Mouse (Mus musculus) limb, embryonic 14.5 days (tissue): ENCODE results near the gene Nedd9. TPM values are rescaled to one million over a fixed set of nuclear protein-coding genes. Genes with fewer than 3 reads are reported as not detected.
A peak's percentile ranks its signal among the peaks of the same experiment; 100 is the strongest.

Experiments used
- ATAC-seq: fragments of 200-750 bp; cut with Nextera tagmentation; 2 replicates; pipeline ENCODE4 v1.8.0; 2017; ENCODE audit warnings: low read depth, moderate number of reproducible peaks, moderate TSS enrichment; ENCODE audit not compliant: low FRiP score
- DNase-seq: peaks from one replicate; pipeline ENCODE4 v3.0.0-alpha.2; 2015; ENCODE audit warnings: low spot score
- H3K27ac ChIP-seq: fragments of 300-500 bp; sonication (generic); replicated peaks from 2 replicates; pipeline ENCODE4 v1.5.1; 2014; ENCODE audit warnings: low read depth, mild to moderate bottlenecking, low read length, moderate library complexity, mixed read lengths
- H3K27me3 ChIP-seq: fragments of 300-500 bp; sonication (generic); 2 replicates; pipeline ENCODE4 v1.6.1; 2014; ENCODE audit warnings: low read length, mixed read lengths; ENCODE audit not compliant: control insufficient read depth, insufficient read depth
- H3K36me3 ChIP-seq: fragments of 300-500 bp; sonication (generic); 2 replicates; pipeline ENCODE4 v1.6.1; 2014; ENCODE audit warnings: mild to moderate bottlenecking, low read length, moderate library complexity, mixed read lengths; ENCODE audit not compliant: control insufficient read depth, insufficient read depth
- H3K4me1 ChIP-seq: fragments of 300-500 bp; sonication (generic); 2 replicates; pipeline ENCODE4 v1.6.1; 2014; ENCODE audit warnings: antibody characterized with exemption, low read length, mixed read lengths; ENCODE audit not compliant: control insufficient read depth, insufficient read depth
- H3K4me2 ChIP-seq: fragments of 300-500 bp; sonication (generic); replicated peaks from 2 replicates; pipeline ENCODE4 v1.6.1; 2014; ENCODE audit warnings: low read depth, mild to moderate bottlenecking, low read length, moderate library complexity; ENCODE audit not compliant: severe bottlenecking
- H3K4me3 ChIP-seq: fragments of 300-500 bp; sonication (generic); replicated peaks from 2 replicates; pipeline ENCODE4 v1.5.1; 2014; ENCODE audit warnings: low read length
- H3K9ac ChIP-seq: fragments of 300-500 bp; sonication (generic); 2 replicates; pipeline ENCODE4 v1.6.1; 2014; ENCODE audit warnings: mild to moderate bottlenecking, low read depth, low read length, moderate library complexity; ENCODE audit not compliant: severe bottlenecking
- H3K9me3 ChIP-seq: fragments of 300-500 bp; sonication (generic); 2 replicates; pipeline ENCODE4 v1.6.1; 2016; ENCODE audit warnings: low read length; ENCODE audit not compliant: control insufficient read depth
- POLR2A ChIP-seq: fragments of 200-500 bp; IDR thresholded peaks from 2 replicates; pipeline ENCODE4 v1.8.0; 2012; ENCODE audit warnings: inconsistent platforms, mild to moderate bottlenecking, moderate library complexity, borderline replicate concordance; ENCODE audit not compliant: insufficient read depth, insufficient read length; ENCODE audit errors: extremely low read depth
- WGBS: fragments of 180-500 bp; shearing (Covaris S2); extraction: QIAGEN DNeasy Blood & Tissue Kit; methylation state at CpG from one replicate; pipeline ENCODE4 v1.1.7; 2014; 5-methylcytosine and 5-hydroxymethylcytosine counted together
- polyA plus RNA-seq, 2 experiments: library from polyadenylated mRNA; depleted of rRNA in 1 of 2; stranded (reverse) in 1 of 2; unstranded in 1 of 2; fragments of >200 nt; fragmentation: Nextera tagmentation in 1 of 2; extraction: Ambion mirVana in 1 of 2; gene quantifications; 2 replicates each; pipeline versions ENCODE4 v1.2.1 to v1.2.3; 2012 to 2014

Gene Nedd9
- polyA plus RNA-seq, 2 experiments: 23.5 to 41.5 TPM

DNA sequence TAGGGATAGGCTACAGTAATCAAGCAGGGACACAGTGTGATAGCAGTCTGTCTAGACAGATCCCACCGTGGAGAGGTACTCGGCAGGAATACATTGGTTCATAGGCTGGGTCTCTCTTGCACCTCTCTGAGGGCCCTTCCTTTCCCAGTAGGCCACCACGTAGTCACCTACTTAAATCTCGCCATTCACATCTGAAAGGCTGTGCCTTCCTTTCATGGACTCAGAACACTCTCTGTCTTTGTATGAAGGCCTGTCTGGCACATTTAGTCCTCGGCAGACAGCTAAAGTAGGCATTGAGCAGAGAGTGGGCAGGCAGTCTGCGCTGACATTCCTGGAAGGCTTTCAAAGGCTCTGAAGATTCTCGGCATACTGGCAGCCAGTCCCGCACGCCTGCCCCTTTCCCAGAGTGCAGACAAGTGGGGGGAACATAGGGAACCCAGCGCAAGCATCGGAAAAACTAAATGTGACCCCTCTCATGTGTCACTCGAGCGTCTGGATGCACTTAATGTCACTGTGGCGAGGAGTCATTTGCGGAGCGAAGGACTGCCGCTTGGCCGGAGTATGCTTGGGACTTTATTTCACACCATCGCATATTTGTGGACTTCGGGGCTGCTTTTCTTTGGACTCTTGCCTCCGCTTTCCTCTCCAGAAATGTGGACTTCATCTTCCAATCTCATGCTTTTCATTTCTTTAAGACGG, 147.4 kb downstream of the Nedd9 start:
- Histone ChIP-seq H3K27me3 (no peaks in the 10 kb centered on the region), H3K27ac (peak overlapping the region; percentile 65), H3K4me2 (peak overlapping the region; percentile 19; the same call in 1 of the 2 replicates), H3K4me1 (0 out of 2 replicates have a peak, but pooled peaks cover 3% of the 10 kb centered on the region), H3K36me3 (peaks cover 17% of the 10 kb centered on the region), H3K4me3 (no peak overlapping the region), H3K9ac (no peak overlapping the region), H3K9me3 (no peaks in the 10 kb centered on the region)
- TF ChIP-seq POLR2A: no peak
- ATAC-seq (0 out of 2 replicates have a peak, but pooled peaks have one; percentile 44), DNase-seq (no peak)
- WGBS: 54% methylated on average over 19 of the region's 22 CpGs

DNA sequence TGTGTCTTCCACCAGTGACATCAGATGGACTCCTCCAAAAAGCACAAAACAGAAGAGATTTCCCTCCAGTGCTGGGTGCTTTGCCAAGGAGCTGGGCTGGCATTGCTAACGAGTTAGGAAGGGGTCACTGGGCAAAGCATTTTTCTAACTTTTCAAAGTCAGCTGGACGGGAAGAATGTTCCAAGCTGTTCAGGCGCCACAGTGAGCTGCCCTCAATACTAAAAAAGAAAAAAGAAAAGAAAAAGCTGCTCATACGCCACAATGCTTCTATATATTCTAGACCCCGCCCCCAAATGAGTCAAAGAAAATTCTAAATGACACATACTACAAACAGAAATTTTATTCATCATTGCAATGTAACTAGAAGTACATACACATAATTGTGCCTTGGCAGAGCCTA, 148.0 kb downstream of the Nedd9 start:
- no peak overlapping the region for H3K4me3 ChIP-seq
- H3K36me3 ChIP-seq: peaks cover 17% of the 10 kb centered on the region
- DNase-seq (no peak), ATAC-seq (no peak)
- no peaks in the 10 kb centered on the region for H3K27me3 ChIP-seq
- no peak overlapping the region for H3K9ac ChIP-seq
- H3K9me3 ChIP-seq: no peaks in the 10 kb centered on the region
- 0 out of 2 replicates have a peak, but pooled peaks cover 3% of the 10 kb centered on the region for H3K4me1 ChIP-seq
- no peak overlapping the region for H3K4me2 ChIP-seq
- no peak for TF ChIP-seq POLR2A
- 83% methylated on average over 5 of the region's 5 CpGs for WGBS
- peak overlapping the region; percentile 65; the same call in 1 of the 2 replicates for H3K27ac ChIP-seq

DNA sequence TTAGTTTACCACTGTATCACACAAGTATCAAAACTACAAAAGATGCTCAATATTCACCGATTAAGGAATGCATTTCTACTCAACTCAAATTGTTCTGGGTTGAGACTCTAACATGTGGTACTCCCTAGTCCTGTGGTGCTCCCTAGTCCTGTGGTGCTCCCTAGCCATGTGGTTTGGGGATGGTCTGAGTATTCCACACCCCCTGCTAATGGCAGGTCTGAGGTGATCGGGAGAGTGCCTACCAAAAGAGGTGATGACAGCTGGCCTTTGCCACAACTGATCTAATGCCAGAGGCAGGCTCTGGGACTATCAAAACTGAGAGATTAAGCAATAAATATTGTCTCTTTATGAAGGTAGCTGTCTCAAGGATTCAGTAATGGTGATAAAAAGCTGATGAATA, 149.8 kb downstream of the Nedd9 start:
- H3K9ac ChIP-seq: no peak overlapping the region
- DNase-seq: no peak
- WGBS: 91% methylated on average over 2 of the region's 2 CpGs
- ATAC-seq: no peak
- peaks cover 23% of the 10 kb centered on the region for H3K36me3 ChIP-seq
- no peaks in the 10 kb centered on the region for H3K27me3 ChIP-seq
- no peak overlapping the region for H3K27ac ChIP-seq
- TF ChIP-seq POLR2A: no peak
- no peaks in the 10 kb centered on the region for H3K9me3 ChIP-seq
- H3K4me1 ChIP-seq: 0 out of 2 replicates have a peak, but pooled peaks cover 3% of the 10 kb centered on the region
- H3K4me2 ChIP-seq: no peak overlapping the region
- no peak overlapping the region for H3K4me3 ChIP-seq

GRCm38 (mm10) chr13:41336260-41336659, 150.9 kb downstream of the Nedd9 start:
- no peak for DNase-seq
- Histone ChIP-seq H3K9me3 (no peaks in the 10 kb centered on the region), H3K4me3 (no peak overlapping the region), H3K27ac (0 out of 2 replicates have a peak overlapping the region, but pooled peaks have one; percentile 8), H3K4me1 (peaks cover 3% of the 10 kb centered on the region; the same call in 1 of the 2 replicates), H3K4me2 (no peak overlapping the region), H3K9ac (no peak overlapping the region), H3K27me3 (no peaks in the 10 kb centered on the region), H3K36me3 (peaks cover 23% of the 10 kb centered on the region)
- no peak for TF ChIP-seq POLR2A
- 66% methylated on average over 6 of the region's 6 CpGs for WGBS
- ATAC-seq: no peak

GRCm38 (mm10) chr13:41335767-41336166, 151.4 kb downstream of the Nedd9 start:
- peaks cover 23% of the 10 kb centered on the region for H3K36me3 ChIP-seq
- DNase-seq (no peak), ATAC-seq (no peak)
- H3K27me3 ChIP-seq: no peaks in the 10 kb centered on the region
- no peak overlapping the region for H3K9ac ChIP-seq
- H3K4me1 ChIP-seq: peaks cover 3% of the 10 kb centered on the region; the same call in 1 of the 2 replicates
- 0 out of 2 replicates have a peak overlapping the region, but pooled peaks have one; percentile 8 for H3K27ac ChIP-seq
- no peak for TF ChIP-seq POLR2A
- H3K9me3 ChIP-seq: no peaks in the 10 kb centered on the region
- 84% methylated on average over 5 of the region's 5 CpGs for WGBS
- no peak overlapping the region for H3K4me3 ChIP-seq
- H3K4me2 ChIP-seq: no peak overlapping the region
